Mouse (Mus musculus) stomach, postnatal 0 days (tissue): ENCODE results near the gene Hoxc11. TPM values are rescaled to one million over a fixed set of nuclear protein-coding genes. Genes with fewer than 3 reads are reported as not detected.

ENCODE experiments used
- ATAC-seq: fragments of 200-750 bp; cut with Nextera tagmentation; 2 replicates; pipeline ENCODE4 v1.8.0; 2017; ENCODE audit not compliant: low FRiP score, low TSS enrichment
- DNase-seq: peaks from one replicate; pipeline ENCODE4 v3.0.0-alpha.2; 2016; ENCODE audit warnings: low spot score
- H3K27ac ChIP-seq: fragments of 300-500 bp; sonication (generic); replicated peaks from 2 replicates; pipeline ENCODE4 v1.5.1; 2014; ENCODE audit warnings: mild to moderate bottlenecking, control low read depth
- H3K27me3 ChIP-seq: fragments of 300-500 bp; sonication (generic); 2 replicates; pipeline ENCODE4 v1.6.1; 2014; ENCODE audit warnings: low read length; ENCODE audit not compliant: control insufficient read depth, insufficient read depth
- H3K36me3 ChIP-seq: fragments of 300-500 bp; sonication (generic); 2 replicates; pipeline ENCODE4 v1.6.1; 2014; ENCODE audit warnings: low read length, mixed read lengths; ENCODE audit not compliant: control insufficient read depth, insufficient read depth
- H3K4me1 ChIP-seq: fragments of 300-500 bp; sonication (generic); replicated peaks from 2 replicates; pipeline ENCODE4 v1.6.1; 2014; ENCODE audit warnings: antibody characterized with exemption; ENCODE audit not compliant: control insufficient read depth, insufficient read depth
- H3K4me2 ChIP-seq: fragments of 300-500 bp; sonication (generic); replicated peaks from 2 replicates; pipeline ENCODE4 v1.6.1; 2014; ENCODE audit warnings: low read depth, mild to moderate bottlenecking, control low read depth, moderate library complexity
- H3K4me3 ChIP-seq: fragments of 300-500 bp; sonication (generic); 2 replicates; pipeline ENCODE4 v1.5.1; 2014; ENCODE audit warnings: low read depth, low read length, control low read depth
- H3K9ac ChIP-seq: fragments of 300-500 bp; sonication (generic); 2 replicates; pipeline ENCODE4 v1.6.1; 2014; ENCODE audit warnings: mild to moderate bottlenecking, low read length, control low read depth, mixed read lengths
- H3K9me3 ChIP-seq: fragments of 300-500 bp; sonication (generic); 2 replicates; pipeline ENCODE4 v1.6.1; 2016; ENCODE audit warnings: low read length; ENCODE audit not compliant: control insufficient read depth
- CTCF ChIP-seq: IDR thresholded peaks from 2 replicates; pipeline ENCODE4 v1.5.1; 2016; ENCODE audit warnings: antibody characterized with exemption, low read depth, mild to moderate bottlenecking, moderate library complexity
- EP300 ChIP-seq: optimal IDR thresholded peaks from 2 replicates; pipeline ENCODE3; 2016; ENCODE audit warnings: antibody characterized with exemption
- WGBS: fragments of 180-500 bp; shearing (Covaris S2); extraction: QIAGEN DNeasy Blood & Tissue Kit; methylation state at CpG from one replicate; pipeline ENCODE4 v1.1.7; 2014; 5-methylcytosine and 5-hydroxymethylcytosine counted together
- polyA plus RNA-seq: library from polyadenylated mRNA; unstranded; fragments of >200 nt; fragmentation: Nextera tagmentation; extraction: Ambion mirVana; gene quantifications from 2 replicates; pipeline ENCODE4 v1.2.1, GENCODE M21; 2015

Gene Hoxc11
- not detected in 2 replicates for polyA plus RNA-seq

DNA sequence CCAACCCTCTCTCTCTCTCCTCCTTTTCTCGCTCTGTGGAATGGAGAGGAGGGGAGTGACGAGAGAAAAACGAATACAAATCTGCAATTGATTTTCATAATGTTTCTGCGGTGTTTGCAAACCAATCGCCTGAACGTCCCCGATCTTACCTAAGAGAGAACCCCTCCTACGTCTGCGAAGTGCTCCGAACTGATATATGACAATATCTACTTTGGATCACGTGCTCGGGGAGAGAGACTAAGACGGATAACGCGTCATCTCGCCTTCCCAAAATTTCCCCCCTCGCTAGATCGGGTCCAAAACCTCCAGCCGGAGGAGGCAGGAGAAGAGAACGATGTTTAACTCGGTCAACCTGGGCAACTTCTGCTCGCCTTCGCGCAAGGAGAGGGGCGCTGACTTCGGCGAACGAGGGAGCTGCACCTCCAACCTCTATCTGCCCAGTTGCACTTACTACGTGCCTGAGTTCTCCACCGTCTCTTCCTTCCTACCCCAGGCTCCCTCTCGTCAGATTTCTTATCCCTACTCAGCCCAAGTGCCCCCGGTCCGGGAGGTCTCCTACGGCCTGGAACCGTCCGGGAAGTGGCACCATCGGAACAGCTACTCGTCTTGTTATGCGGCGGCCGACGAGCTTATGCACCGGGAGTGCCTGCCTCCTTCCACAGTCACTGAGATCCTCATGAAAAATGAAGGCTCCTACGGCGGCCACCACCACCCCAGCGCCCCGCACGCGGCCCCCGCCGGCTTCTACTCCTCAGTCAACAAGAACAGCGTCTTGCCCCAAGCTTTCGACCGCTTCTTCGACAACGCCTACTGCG is at the start of gene Hoxc11:
Gene Hoxc11 (plus strand): TSS at position 236 of the 815 bp plus-strand sequence.
- TF ChIP-seq CTCF (no peak), EP300 (no peak)
- Histone ChIP-seq H3K4me1 (no peaks in the 10 kb centered on the region), H3K27ac (no peak within 1 kb of the TSS), H3K9me3 (no peaks in the 10 kb centered on the region), H3K36me3 (no peaks in the 10 kb centered on the region), H3K27me3 (peaks cover 39% of the 10 kb centered on the region), H3K9ac (no peak within 1 kb of the TSS), H3K4me3 (no peak within 1 kb of the TSS), H3K4me2 (no peak within 1 kb of the TSS)
- no peak for DNase-seq
- 2% methylated on average over 55 of the region's 57 CpGs for WGBS
- no peak for ATAC-seq

DNA sequence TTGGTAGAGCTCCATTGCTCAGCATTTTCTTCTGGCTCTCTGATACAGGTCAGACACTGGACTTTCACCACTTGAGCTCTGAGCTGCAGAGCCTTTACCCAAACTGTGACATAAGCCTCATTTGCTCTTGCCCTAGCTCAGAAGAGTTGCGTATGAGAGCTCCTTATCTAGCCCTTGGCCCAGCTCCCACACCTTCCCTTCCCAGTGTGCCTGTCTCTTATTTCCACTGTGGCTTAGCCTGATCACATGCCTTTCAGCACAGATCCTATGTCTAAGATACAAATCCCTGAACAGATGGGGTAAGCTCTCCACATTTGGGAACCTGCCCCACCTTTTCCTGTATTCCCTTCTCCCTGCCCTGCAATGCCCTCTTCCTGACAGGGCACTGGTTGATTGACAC is 49.3 kb upstream of the Hoxc11 start:
- no peak for ATAC-seq
- Histone ChIP-seq H3K27ac (no peak overlapping the region), H3K27me3 (peaks cover 3% of the 10 kb centered on the region), H3K36me3 (no peaks in the 10 kb centered on the region), H3K9me3 (no peaks in the 10 kb centered on the region), H3K4me1 (no peaks in the 10 kb centered on the region), H3K9ac (no peak overlapping the region), H3K4me2 (no peak overlapping the region), H3K4me3 (no peak overlapping the region)
- DNase-seq: no peak
- no peak for TF ChIP-seq CTCF
- no peak for TF ChIP-seq EP300
- WGBS: 32% methylated on average over 1 of the region's 1 CpGs

DNA sequence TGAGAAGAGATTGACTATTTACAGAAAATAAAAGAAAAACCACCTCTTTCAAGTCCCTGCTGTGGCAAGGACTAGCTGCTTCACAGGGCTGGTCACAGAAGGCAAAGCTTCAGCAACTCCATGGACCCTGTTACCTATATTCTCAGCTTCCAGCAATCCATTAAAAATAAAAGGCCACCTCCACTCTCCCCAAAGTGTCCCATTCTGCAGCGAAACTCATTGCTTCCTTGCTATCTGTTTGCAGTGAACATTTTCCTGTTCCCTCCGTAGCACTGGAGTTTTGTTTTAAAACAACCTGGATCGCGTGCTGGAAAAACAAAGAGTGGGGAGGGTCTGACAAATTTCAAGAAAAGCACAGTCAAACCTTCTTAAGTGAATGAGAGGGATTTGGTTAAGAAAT is 44.7 kb upstream of the Hoxc11 start:
- no peak overlapping the region for H3K9ac ChIP-seq
- peaks cover 15% of the 10 kb centered on the region for H3K27me3 ChIP-seq
- no peaks in the 10 kb centered on the region for H3K36me3 ChIP-seq
- ATAC-seq (no peak), DNase-seq (no peak)
- H3K4me1 ChIP-seq: no peaks in the 10 kb centered on the region
- no peak overlapping the region for H3K4me3 ChIP-seq
- TF ChIP-seq CTCF (no peak), EP300 (no peak)
- H3K9me3 ChIP-seq: no peaks in the 10 kb centered on the region
- H3K4me2 ChIP-seq: no peak overlapping the region
- 4% methylated on average over 4 of the region's 4 CpGs for WGBS
- no peak overlapping the region for H3K27ac ChIP-seq

DNA sequence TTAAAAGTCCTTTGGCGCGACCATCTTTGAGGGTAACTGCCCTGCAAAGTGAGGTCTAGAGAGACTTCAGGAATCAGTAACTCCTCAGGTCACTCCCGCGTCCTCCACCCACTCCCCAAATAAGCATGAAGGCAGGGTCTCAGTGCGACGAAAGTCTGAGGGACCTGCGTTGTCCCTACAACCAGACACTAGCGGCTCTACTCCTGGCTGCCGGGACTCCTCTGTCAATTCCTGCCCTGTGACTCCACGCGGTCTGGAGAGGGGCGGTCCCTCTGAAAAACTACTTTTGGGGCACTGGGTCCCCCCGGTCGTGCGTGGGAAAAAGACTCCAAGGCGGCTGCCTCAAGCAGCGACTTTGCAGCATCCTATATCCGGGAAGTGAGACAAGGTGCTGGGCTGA is 44.2 kb upstream of the Hoxc11 start:
- 2% methylated on average over 18 of the region's 18 CpGs for WGBS
- Histone ChIP-seq H3K4me2 (no peak overlapping the region), H3K36me3 (no peaks in the 10 kb centered on the region), H3K4me1 (no peaks in the 10 kb centered on the region), H3K4me3 (no peak overlapping the region), H3K27ac (no peak overlapping the region), H3K9me3 (no peaks in the 10 kb centered on the region), H3K27me3 (peaks cover 16% of the 10 kb centered on the region), H3K9ac (no peak overlapping the region)
- no peak for TF ChIP-seq CTCF
- no peak for TF ChIP-seq EP300
- no peak for DNase-seq
- no peak for ATAC-seq

DNA sequence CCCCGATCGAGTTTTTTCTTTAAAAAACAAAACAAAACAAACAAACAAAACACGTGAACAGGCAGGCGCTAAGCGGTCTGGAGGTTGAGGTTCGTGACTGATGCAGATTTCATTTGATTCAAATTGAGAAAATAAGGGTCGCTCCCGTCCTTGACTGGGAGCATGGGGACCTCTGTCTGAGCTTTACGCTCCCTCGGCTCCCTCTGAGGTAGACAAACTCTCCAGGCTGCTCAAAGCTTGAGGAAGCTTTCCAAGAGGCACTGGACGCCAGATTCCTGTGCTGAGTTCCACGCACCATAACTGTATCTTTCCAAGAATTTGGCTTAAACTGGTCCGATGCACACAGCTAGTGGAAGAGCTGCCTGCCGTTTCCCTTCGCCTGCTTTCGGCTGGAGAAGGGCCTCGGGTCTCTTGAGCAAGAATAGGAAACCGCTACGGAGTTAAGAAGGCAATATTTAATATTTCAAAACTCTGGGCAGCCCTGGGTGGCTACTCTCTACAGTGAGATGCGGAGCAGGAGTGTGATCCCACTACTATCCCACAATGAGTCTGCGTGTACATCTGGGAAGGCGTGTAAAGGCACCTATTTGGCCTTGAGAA is 43.6 kb upstream of the Hoxc11 start:
- H3K4me2 ChIP-seq: no peak overlapping the region
- no peak for ATAC-seq
- 1% methylated on average over 22 of the region's 22 CpGs for WGBS

DNA sequence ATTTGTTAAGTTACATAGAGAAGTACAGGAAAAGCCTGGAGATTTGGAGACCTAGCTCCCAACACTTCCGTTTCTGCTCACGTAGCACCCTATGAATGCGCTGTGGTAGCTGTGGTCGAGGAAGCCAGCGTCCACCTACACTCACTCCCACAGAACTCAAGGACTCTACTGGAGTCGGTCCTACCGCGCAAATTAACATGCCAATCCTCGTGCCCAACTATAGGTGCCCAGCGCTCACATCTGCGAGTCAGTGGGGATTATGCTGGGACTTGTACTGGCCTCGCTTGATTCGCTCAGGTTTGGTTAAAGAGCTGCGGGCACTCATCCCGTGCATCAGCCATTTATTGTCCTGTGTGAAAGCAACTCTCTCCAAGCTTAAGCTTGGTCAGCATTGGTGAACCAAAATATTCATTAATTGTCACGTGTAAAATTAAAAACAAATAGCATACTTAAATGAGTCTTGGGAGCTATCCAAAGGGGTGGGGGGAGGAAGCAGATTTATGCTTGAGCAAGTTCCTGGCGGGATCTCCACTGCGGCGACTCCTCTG is 41.1 kb upstream of the Hoxc11 start:
- Histone ChIP-seq H3K4me1 (no peaks in the 10 kb centered on the region), H3K4me3 (no peak overlapping the region), H3K27me3 (peaks cover 22% of the 10 kb centered on the region), H3K9me3 (no peaks in the 10 kb centered on the region), H3K4me2 (no peak overlapping the region), H3K27ac (no peak overlapping the region), H3K36me3 (no peaks in the 10 kb centered on the region), H3K9ac (no peak overlapping the region)
- ATAC-seq (no peak), DNase-seq (no peak)
- no peak for TF ChIP-seq EP300
- TF ChIP-seq CTCF: no peak
- 2% methylated on average over 19 of the region's 19 CpGs for WGBS

More for the DNA sequence above, 43.6 kb upstream of the Hoxc11 start:
- H3K27me3 ChIP-seq: peaks cover 16% of the 10 kb centered on the region
- no peaks in the 10 kb centered on the region for H3K9me3 ChIP-seq
- no peak overlapping the region for H3K27ac ChIP-seq
- no peak overlapping the region for H3K4me3 ChIP-seq
- no peak for DNase-seq
- no peak for TF ChIP-seq CTCF
- no peak for TF ChIP-seq EP300
- H3K36me3 ChIP-seq: no peaks in the 10 kb centered on the region
- H3K4me1 ChIP-seq: no peaks in the 10 kb centered on the region
- no peak overlapping the region for H3K9ac ChIP-seq
